Mouse (Mus musculus): ENCODE measurements around the gene Fxyd4.

DNA sequence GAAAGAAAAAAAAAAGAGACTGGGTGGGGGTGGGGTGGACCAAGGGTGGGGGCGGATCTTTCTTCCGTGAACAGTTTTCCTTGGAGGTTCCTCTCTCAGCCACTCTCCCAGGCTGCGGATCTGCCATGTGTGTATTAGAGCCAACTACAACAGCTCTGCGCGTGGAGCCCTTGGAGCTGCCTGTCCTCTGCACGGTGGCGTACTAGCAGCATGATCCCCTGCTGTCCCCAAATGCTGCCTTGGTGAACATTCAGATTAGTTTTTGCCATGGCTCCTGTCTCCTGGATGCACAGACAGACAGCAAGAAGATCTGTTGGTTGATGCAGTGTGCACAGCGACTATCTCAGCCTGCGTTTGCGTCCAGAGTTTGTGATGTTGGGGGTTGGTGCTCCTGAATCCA, 5.3 kb upstream of the Fxyd4 start:
- TF ChIP-seq MAFK (IDR thresholded peaks at IDR 0.05; ENCODE audit: insufficient replicate concordance, low read length) (no peak), RAD21 (IDR thresholded peaks at IDR 0.05; ENCODE audit: low read depth, low read length) (no peak), ETS1 (conservative IDR thresholded peaks at IDR 0.05; ENCODE audit: low read depth, low read length) (no peak), CTCF (conservative IDR thresholded peaks at IDR 0.05 in 1 of 2, IDR thresholded peaks at IDR 0.05 in 1 of 2; ENCODE audit: low read depth in 2 of 2, low read length in 2 of 2) (no peak), CHD2 (IDR thresholded peaks at IDR 0.05; ENCODE audit: low read length) (no peak), IRF4 (IDR thresholded peaks at IDR 0.05; ENCODE audit: low read depth, low read length) (no peak), JUN (IDR thresholded peaks at IDR 0.05; ENCODE audit: insufficient read depth, low read depth, low read length) (no peak), EP300 (IDR thresholded peaks at IDR 0.05; ENCODE audit: low read length) (no peak), POLR2A (IDR thresholded peaks at IDR 0.05; ENCODE audit: low read depth, low read length) (no peak), ZKSCAN1 (IDR thresholded peaks at IDR 0.05; ENCODE audit: borderline replicate concordance, low read depth, low read length) (no peak), MYC (IDR thresholded peaks at IDR 0.05; ENCODE audit: low read depth, low read length) (no peak), E2F4 (IDR thresholded peaks at IDR 0.05; ENCODE audit: insufficient replicate concordance, low read depth, low read length) (no peak)

Data from CH12.LX (cell line).